Mouse (Mus musculus) inflammation-experienced regulatory T-cells, adult 6 months (primary cell): ENCODE measurements around the gene Ly6g6e. TPM values are rescaled to one million over a fixed set of nuclear protein-coding genes. Genes with fewer than 3 reads are reported as not detected.
"Not testable (repeated sequence)": the region's sequence is repeated elsewhere in the genome, so short reads cannot be mapped to it uniquely, and the experiment has no call there.

Experiments
- ATAC-seq: one replicate; pipeline ENCODE4 v1.8.0; 2017
- polyA plus RNA-seq, 3 experiments: library from polyadenylated mRNA; unstranded; fragments of 100-300 nt; shearing (Covaris generic); gene quantifications; one replicate each; pipeline ENCODE4 v1.2.1; 2017

Ly6g6e gene
- polyA plus RNA-seq, 3 experiments from 2014 or later: not detected

DNA sequence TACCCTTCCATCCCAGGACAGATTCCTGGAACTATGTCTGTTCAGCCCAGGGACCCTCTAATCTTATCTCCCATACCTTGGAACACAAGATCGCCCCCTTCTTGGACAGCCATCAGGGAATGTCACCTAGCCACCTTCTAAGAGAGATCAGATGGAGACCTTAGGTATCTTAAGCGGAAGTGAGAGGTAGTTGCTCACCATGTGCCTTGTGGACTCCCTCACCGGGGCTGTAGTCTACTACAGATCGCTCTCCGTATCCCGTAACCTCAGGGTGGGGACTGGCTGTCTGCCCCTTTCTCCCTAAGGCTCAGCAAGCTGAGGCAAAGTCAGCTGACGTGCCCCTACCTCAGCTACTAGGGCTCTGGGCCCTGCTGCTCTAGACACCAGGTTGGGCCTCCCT is 27.4 kb downstream of the Ly6g6e start:
- no peak for ATAC-seq

DNA sequence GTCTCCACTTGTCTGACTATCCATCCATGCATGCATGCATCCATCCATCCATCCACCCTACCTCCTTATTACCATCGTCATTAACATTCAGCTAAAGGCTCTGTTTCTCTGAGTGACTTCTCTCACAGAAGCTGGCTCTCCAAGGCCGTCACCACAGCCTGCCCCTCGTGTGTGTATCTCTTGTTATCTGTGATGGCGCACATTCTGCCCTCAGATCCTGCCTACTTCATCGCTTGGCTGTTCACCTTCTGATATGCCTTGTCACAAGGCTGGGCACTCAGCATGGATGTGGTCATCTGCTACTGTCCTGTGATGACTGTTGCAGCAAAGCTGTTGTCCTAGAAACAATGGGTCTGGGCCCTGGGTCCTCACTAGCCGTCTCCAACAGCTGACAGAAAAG is 28.1 kb downstream of the Ly6g6e start:
- no peak for ATAC-seq

- no peak for ATAC-seq
Observed at GRCm38 (mm10) chr17:35105740-35106389, 29.2 kb downstream of the Ly6g6e start.

- ATAC-seq: no peak
Observed at GRCm38 (mm10) chr17:35106522-35106921, 29.8 kb downstream of the Ly6g6e start.

- no peak for ATAC-seq
Observed at GRCm38 (mm10) chr17:35108097-35108496, 31.4 kb downstream of the Ly6g6e start, which contains the start of gene Ly6g5c. Ly6g5c (plus strand) TSS chr17:35108279.

- ATAC-seq: no peak
Observed at GRCm38 (mm10) chr17:35111774-35112173, 35.1 kb downstream of the Ly6g6e start.

GRCm38 (mm10) chr17:35115046-35116019 is 38.6 kb downstream of the Ly6g6e start, which contains the start of gene Ly6g5b:
Ly6g5b (minus strand) TSS chr17:35115428.
- peak; percentile 41 for ATAC-seq

- ATAC-seq: no peak
Observed at GRCm38 (mm10) chr17:35120745-35121142, 44.0 kb downstream of the Ly6g6e start.

DNA sequence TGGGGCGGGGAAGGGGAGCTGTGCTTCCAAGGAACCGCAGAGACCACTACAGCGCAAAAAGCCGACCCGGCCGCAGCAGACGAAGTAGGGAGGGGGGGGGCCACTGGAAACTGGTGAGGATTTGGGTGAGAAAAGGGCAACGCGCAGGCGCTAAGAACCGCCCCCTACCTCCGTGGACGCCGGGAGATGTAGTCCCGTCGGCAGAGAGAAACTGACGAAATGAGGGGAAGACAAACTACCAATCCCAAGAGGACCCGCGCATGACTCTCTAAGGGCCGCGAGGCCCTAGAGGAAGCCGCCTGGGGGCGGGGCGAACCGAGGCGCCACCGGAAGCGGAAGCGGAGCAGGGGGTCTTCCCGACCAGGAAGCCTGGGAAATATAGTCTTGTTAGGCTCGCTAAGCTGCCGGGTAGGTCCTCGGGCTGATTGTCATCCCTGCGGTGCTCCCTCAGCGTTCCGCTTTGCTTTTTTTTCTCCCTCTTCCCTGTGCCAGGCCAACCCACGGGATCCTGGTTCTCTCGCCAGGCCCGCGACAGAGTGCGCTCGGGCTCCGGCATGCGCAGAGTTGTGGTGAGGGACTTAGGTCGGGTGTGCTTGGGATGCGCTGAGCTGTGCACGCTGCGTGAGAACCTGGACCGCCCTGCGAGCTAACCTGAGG is 44.6 kb downstream of the Ly6g6e start, which contains the start of gene Gpank1:
Gene Gpank1 (plus strand): TSS at position 313 of the 657 bp plus-strand sequence.
- ATAC-seq: peak; percentile 97

GRCm38 (mm10) chr17:35121871-35122303 is 45.2 kb downstream of the Ly6g6e start, which contains the start of gene Csnk2b:
Csnk2b (minus strand) TSS chr17:35122053.
- ATAC-seq: no peak

DNA sequence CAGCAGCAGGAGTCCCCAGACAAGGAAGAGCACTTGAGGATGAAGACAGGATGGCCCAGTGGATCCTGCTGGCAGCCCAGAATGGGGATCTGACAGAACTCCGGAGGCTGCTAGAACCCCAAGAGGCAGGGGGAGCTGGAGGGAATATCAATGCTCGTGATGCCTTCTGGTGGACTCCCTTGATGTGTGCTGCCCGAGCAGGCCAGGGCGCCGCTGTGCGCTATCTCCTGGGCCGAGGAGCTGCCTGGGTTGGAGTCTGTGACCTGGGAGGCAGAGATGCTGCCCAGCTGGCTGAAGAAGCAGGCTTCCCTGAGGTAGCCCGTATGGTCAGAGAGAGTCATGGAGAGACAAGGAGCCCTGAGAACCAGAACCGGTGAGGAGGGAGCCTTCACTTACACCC is 46.6 kb downstream of the Ly6g6e start:
- not testable (repeated sequence) for ATAC-seq

DNA sequence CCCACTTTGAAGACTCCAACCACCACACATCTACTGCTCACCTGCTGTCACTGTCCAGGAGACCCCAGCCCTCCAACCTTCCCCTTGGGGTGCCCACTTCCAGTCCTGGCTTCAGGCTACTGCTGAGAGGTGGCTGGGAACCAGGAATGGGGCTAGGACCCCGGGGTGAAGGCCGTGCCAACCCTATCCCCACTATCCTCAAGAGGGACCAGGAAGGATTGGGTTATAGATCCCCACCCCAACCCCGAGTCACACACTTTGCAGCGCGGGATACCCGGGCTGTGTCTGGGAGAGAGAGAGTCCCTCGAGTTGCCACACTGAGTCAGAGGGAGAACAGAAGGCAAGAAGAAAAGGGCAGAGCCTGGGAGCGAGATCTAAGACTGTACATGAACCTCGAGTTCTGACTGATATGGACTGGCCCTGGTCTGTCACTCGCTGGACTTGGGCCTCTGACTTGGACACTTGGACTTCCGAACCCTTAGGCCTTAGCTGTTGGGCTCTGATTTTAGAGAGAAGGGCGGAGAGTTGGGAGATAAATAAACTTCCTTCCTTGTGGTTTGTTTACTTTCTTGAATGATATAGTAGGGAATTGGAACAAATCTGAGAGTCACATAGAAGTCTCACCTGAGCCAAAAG is 47.7 kb downstream of the Ly6g6e start:
- not testable (repeated sequence) for ATAC-seq

DNA sequence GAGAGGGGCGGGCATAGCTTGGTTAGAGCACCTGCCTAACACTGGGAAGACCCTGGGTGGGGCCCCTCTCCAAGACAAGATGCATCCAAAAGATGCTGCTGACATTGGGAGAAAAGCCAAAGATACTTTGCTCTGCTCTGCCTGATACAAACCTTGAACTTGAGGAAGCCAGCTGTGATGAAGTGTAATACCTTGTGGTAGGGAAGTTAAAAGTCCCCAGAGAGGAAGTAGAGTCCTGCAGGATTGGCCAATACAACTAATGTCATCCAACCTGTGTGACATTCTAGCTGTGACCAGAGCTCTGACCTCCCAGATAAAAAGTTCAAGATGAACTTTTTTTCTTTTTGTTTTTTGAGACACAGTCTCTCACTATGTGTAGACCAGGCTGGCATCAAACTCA is 48.4 kb downstream of the Ly6g6e start:
- ATAC-seq: no peak

DNA sequence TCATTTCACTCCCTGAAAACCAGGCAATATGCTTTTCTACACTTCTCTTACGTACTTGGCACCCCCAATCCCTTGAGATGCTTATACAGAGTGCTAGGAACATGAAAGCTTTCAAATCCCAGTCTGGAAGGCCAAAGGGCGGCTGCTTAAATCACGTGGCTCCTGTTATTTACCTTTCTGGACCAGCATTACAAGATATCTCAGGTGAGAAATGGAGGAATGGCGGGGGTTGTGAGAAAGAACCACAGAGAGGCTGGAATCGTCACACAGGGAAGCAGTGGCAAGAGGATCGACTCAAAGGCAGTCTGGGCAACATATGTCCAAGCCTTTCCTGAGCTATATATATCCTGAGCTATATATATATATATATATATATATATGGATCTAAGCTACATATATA is 48.9 kb downstream of the Ly6g6e start:
- ATAC-seq: no peak

DNA sequence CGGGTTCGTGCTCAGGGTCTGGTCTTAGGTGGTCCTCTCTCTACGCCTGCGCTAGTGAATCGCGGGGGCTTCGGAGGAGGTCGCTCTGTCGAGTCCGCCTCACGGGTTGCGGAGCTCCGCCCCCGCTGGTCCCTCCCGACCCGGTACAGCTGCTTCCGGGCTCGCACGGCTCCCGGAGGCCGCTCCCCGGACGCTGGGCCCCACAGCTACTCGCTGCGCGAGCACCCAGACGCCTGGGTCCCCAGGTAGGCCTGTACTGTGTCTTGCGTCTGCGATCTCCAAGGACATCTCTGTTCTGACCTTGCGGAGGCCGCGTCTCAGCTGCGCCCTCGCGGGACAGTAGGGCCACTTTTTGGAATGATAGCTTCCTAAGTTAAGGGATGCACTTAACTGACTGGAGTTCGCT is 49.5 kb downstream of the Ly6g6e start, which contains the start of gene D17H6S53E:
Gene D17H6S53E (plus strand): TSS at position 168 of the 406 bp plus-strand sequence.
- ATAC-seq: peak; percentile 69

DNA sequence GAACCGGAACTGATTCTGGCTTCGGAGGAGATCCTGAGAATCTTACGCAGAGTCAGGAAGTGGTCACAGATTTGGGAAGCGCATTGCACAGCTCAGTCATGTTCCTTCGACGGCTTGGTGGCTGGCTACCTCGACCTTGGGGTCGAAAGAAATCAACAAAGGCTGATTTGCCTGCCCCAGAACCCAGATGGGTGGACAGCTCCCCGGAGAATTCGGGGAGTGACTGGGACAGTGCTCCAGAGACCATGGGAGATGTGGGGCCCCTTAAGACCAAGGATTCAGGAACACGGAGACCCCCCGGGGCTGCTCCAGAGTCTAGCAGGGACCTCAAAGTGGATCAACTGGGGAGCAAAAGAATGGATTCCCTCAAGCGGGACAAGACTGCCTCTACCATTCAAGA is 50.3 kb downstream of the Ly6g6e start:
- ATAC-seq: no peak

Other genes starting within 250 kb of the Ly6g6e start
- 10 to 100 TPM; 30.4 to 44.5 (median 37.2) TPM for gene Stk19, start 240.0 kb upstream of the Ly6g6e start, polyA plus RNA-seq
- 10 to 100 TPM; 23.9 to 29.0 (median 27.1) TPM for gene Dxo, start 239.9 kb upstream of the Ly6g6e start, polyA plus RNA-seq
- gene Skiv2l, start 226.7 kb upstream of the Ly6g6e start, polyA plus RNA-seq: 10 to 100 TPM; 28.6 to 34.2 (median 33.7) TPM
- gene Nelfe, start 226.5 kb upstream of the Ly6g6e start, polyA plus RNA-seq: 10 to 100 TPM; 40.1 to 65.0 (median 47.0) TPM
- gene Cfb, start 214.4 kb upstream of the Ly6g6e start, polyA plus RNA-seq: 1 to 10 TPM in 1 of 3 experiments, under 1 TPM in 2; 0.24 to 2.6 (median 0.37) TPM
- not detected for gene Zbtb12, start 197.4 kb upstream of the Ly6g6e start, polyA plus RNA-seq
- gene Gm20547, start 194.9 kb upstream of the Ly6g6e start, polyA plus RNA-seq: under 1 TPM in 1 of 3 experiments, not detected in 2; 0.26 TPM
- gene C2, start 178.6 kb upstream of the Ly6g6e start, polyA plus RNA-seq: 1 to 10 TPM in 1 of 3 experiments, not detected in 2; 1.4 TPM
- 10 to 100 TPM; 27.1 to 32.6 (median 29.4) TPM for gene Ehmt2, start 178.4 kb upstream of the Ly6g6e start, polyA plus RNA-seq
- gene Slc44a4, start 162.4 kb upstream of the Ly6g6e start, polyA plus RNA-seq: not detected
- 10 to 100 TPM; 12.8 to 28.2 (median 27.6) TPM for gene Neu1, start 145.6 kb upstream of the Ly6g6e start, polyA plus RNA-seq
- under 1 TPM; 0.53 to 0.85 (median 0.80) TPM for gene Hspa1b, start 117.7 kb upstream of the Ly6g6e start, polyA plus RNA-seq
- gene Gm20481, start 107.0 kb upstream of the Ly6g6e start, polyA plus RNA-seq: under 1 TPM in 1 of 3 experiments, not detected in 2; 0.94 TPM
- 1 to 10 TPM in 2 of 3 experiments, under 1 TPM in 1; 0.74 to 2.3 (median 1.1) TPM for gene Hspa1a, start 104.7 kb upstream of the Ly6g6e start, polyA plus RNA-seq
- gene Hspa1l, start 104.2 kb upstream of the Ly6g6e start, polyA plus RNA-seq: not detected
- gene Lsm2, start 95.0 kb upstream of the Ly6g6e start, polyA plus RNA-seq: 10 to 100 TPM; 37.7 to 67.4 (median 40.0) TPM
- 10 to 100 TPM; 27.2 to 30.9 (median 30.8) TPM for gene Vars, start 75.9 kb upstream of the Ly6g6e start, polyA plus RNA-seq
- gene Vwa7, start 60.3 kb upstream of the Ly6g6e start, polyA plus RNA-seq: under 1 TPM in 2 of 3 experiments, not detected in 1; 0.10 to 0.28 TPM
- 1 to 10 TPM in 2 of 3 experiments, under 1 TPM in 1; 0.54 to 2.6 (median 1.4) TPM for gene Sapcd1, start 48.9 kb upstream of the Ly6g6e start, polyA plus RNA-seq
- 1 to 10 TPM; 1.3 to 1.4 (median 1.4) TPM for gene Msh5, start 30.2 kb upstream of the Ly6g6e start, polyA plus RNA-seq
- gene Clic1, start 26.9 kb upstream of the Ly6g6e start, polyA plus RNA-seq: 100 to 1,000 TPM; 487 to 766 (median 514) TPM
- 1 to 10 TPM in 2 of 3 experiments, under 1 TPM in 1; 0.91 to 3.0 (median 1.3) TPM for gene Ddah2, start 17.9 kb upstream of the Ly6g6e start, polyA plus RNA-seq
- not detected for gene Ly6g6c, start 11.5 kb upstream of the Ly6g6e start, polyA plus RNA-seq
- not detected for gene Mpig6b, start 10.7 kb upstream of the Ly6g6e start, polyA plus RNA-seq
- gene Ly6g6d, start 1.2 kb downstream of the Ly6g6e start, polyA plus RNA-seq: not detected
- not detected for gene Ly6g6f, start 8.7 kb downstream of the Ly6g6e start, polyA plus RNA-seq
- 10 to 100 TPM; 22.3 to 26.3 (median 25.6) TPM for gene Abhd16a, start 12.4 kb downstream of the Ly6g6e start, polyA plus RNA-seq
- not detected for gene Ly6g5c, start 31.4 kb downstream of the Ly6g6e start, polyA plus RNA-seq
- gene Ly6g5b, start 38.5 kb downstream of the Ly6g6e start, polyA plus RNA-seq: 1 to 10 TPM; 1.9 to 8.9 (median 3.9) TPM
- gene Gpank1, start 44.6 kb downstream of the Ly6g6e start, polyA plus RNA-seq: 10 to 100 TPM; 57.1 to 87.4 (median 74.3) TPM
- gene Csnk2b, start 45.2 kb downstream of the Ly6g6e start, polyA plus RNA-seq: 100 to 1,000 TPM; 246 to 346 (median 344) TPM
- 10 to 100 TPM; 20.0 to 27.1 (median 25.1) TPM for gene D17H6S53E, start 49.5 kb downstream of the Ly6g6e start, polyA plus RNA-seq
- not detected for gene Apom, start 55.1 kb downstream of the Ly6g6e start, polyA plus RNA-seq
- gene Bag6, start 58.3 kb downstream of the Ly6g6e start, polyA plus RNA-seq: 10 to 100 TPM; 25.4 to 33.8 (median 29.1) TPM
- gene Prrc2a, start 88.0 kb downstream of the Ly6g6e start, polyA plus RNA-seq: 100 to 1,000 TPM in 1 of 3 experiments, 10 to 100 TPM in 2; 47.1 to 105 (median 47.2) TPM
- 1 to 10 TPM in 2 of 3 experiments, under 1 TPM in 1; 0.79 to 5.4 (median 2.1) TPM for gene Aif1, start 99.2 kb downstream of the Ly6g6e start, polyA plus RNA-seq
- gene Lst1, start 111.5 kb downstream of the Ly6g6e start, polyA plus RNA-seq: 10 to 100 TPM in 1 of 3 experiments, 1 to 10 TPM in 2; 6.4 to 11.2 (median 8.8) TPM
- 100 to 1,000 TPM; 112 to 242 (median 186) TPM for gene Ltb, start 117.5 kb downstream of the Ly6g6e start, polyA plus RNA-seq
- 10 to 100 TPM; 20.9 to 28.8 (median 24.9) TPM for gene Tnf, start 125.1 kb downstream of the Ly6g6e start, polyA plus RNA-seq
- 100 to 1,000 TPM in 1 of 3 experiments, 10 to 100 TPM in 2; 34.4 to 113 (median 95.2) TPM for gene Lta, start 128.4 kb downstream of the Ly6g6e start, polyA plus RNA-seq
- gene Gm16181, start 143.9 kb downstream of the Ly6g6e start, polyA plus RNA-seq: under 1 TPM in 2 of 3 experiments, not detected in 1; 0.67 to 0.68 TPM
- gene Atp6v1g2, start 156.8 kb downstream of the Ly6g6e start, polyA plus RNA-seq: 1 to 10 TPM; 4.6 to 7.2 (median 5.9) TPM
- 1 to 10 TPM; 1.7 to 3.3 (median 1.9) TPM for gene Nfkbil1, start 158.9 kb downstream of the Ly6g6e start, polyA plus RNA-seq
- gene Ddx39b, start 164.8 kb downstream of the Ly6g6e start, polyA plus RNA-seq: 100 to 1,000 TPM; 194 to 276 (median 261) TPM
- gene H2-D1, start 185.8 kb downstream of the Ly6g6e start, polyA plus RNA-seq: 1,000 to 10,000 TPM; 4,089 to 4,363 (median 4,119) TPM
- gene H2-Q1, start 243.5 kb downstream of the Ly6g6e start, polyA plus RNA-seq: under 1 TPM in 2 of 3 experiments, not detected in 1; 0.23 to 0.24 TPM